Comparison of ENCODE assay signal across 15 mouse cellular contexts in the genomic region with DNA sequence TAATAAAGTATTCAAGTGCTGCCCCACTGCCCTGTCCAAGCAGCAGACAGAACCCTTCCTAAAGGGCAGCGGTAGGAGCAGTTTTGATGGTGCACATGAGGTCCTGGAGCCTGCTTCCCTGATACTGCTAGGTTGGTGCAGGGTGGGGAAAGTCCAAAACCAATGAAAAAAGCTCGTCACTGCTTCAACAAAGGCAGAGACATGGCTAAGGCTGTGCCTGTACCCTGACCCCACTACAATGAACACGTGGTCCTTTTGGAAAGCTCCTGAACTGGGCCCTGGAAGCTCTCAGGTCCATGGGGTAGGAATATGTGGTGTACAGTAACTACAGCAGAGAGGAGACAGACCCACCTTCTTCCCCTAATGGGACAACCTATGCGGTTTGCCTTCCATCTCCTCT.
"Had no signal": no experiment of that assay in that cellular context is flagged by ENCODE, and none has a peak within 500 bp of the region (broad histone marks: within the 10 kb centered on the region; RNA-seq: fewer than 3 reads in every experiment).

No protein-coding gene starts in this region.

- H3K27me3 ChIP-seq: limb, embryonic 13.5 days; midbrain, embryonic 12.5 days; neural tube, embryonic 13.5 days; stomach, embryonic 15.5 days had no signal

- H3K4me1 ChIP-seq: midbrain, embryonic 12.5 days; neural tube, embryonic 13.5 days had no signal

- H3K9me3 ChIP-seq: limb, embryonic 13.5 days; midbrain, embryonic 12.5 days; neural tube, embryonic 13.5 days; stomach, embryonic 15.5 days had no signal

- H3K9ac ChIP-seq: limb, embryonic 13.5 days; liver, embryonic 14.5 days; midbrain, embryonic 12.5 days; neural tube, embryonic 13.5 days; stomach, embryonic 15.5 days had no signal

- ATAC-seq: inflammation-experienced regulatory T-cells, adult 6 months; midbrain, embryonic 16.5 days had no signal

- H3K4me2 ChIP-seq: limb, embryonic 13.5 days; midbrain, embryonic 12.5 days; neural tube, embryonic 13.5 days; stomach, embryonic 15.5 days had no signal

- H3K4me3 ChIP-seq: layer of hippocampus, adult 2 months; limb, embryonic 13.5 days; midbrain, embryonic 12.5 days; neural tube, embryonic 13.5 days; stomach, embryonic 15.5 days had no signal

- H3K36me3 ChIP-seq: limb, embryonic 13.5 days; midbrain, embryonic 12.5 days; neural tube, embryonic 13.5 days; stomach, embryonic 15.5 days had no signal

- H3K27ac ChIP-seq: layer of hippocampus, adult 2 months; limb, embryonic 13.5 days; liver, embryonic 14.5 days; midbrain, embryonic 12.5 days; neural tube, embryonic 13.5 days; stomach, embryonic 15.5 days had no signal

- DNase-seq: kidney, postnatal 36 days; left cerebral cortex, postnatal 4 days; lung, adult 2 months; retina, postnatal 1 day; right cerebral cortex, postnatal 4 days; spleen, adult 18-20 months; thymus, postnatal 4 days had no signal
